Comparison of ENCODE assay signal across 9 mouse cellular contexts in the genomic region with DNA sequence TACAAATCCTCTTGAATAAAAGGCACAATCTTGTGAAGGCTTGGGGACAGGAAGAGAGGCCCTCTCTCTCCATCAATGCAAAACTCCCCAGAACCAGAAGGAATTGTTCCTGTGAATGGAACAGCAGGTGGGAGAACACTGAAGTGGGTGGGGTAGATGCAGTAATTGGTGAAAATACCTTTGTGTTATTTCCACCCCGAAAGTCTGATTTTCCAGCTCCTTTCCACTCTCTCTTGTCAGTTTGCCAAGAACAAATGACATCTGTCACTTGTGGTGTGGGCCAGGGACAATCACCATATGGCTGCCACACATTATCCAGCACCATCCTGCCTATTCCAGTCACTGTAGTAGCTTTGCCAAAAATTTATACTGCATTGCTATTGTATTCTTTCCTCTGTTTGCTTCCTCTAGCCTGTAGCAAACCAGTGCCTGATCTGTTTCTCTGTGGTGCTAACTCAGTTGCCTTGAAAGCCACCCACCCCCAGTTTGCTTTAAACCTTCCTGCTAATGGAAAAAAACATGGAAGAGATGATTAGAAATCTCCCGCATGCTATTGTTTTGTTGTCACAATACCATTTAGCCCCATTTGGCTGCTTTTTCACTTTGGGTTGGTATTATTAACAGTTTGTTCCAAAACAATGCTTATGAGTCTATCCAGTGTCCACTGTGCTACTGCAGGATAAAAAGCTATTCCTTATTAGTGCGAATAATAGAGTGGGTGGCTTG. TPM values are rescaled to one million over a fixed set of nuclear protein-coding genes. Genes with fewer than 3 reads are reported as not detected.
DNase-seq lines count a peak whose midpoint lies in the region; ATAC-seq and TF ChIP-seq lines count a peak whose summit lies in the region.
"Had no signal": no experiment of that assay in that cellular context is flagged by ENCODE, and none has a peak within 500 bp of the region (broad histone marks: within the 10 kb centered on the region; RNA-seq: fewer than 3 reads in every experiment).

No protein-coding gene starts in this region.

- intact Hi-C loops in heart, postnatal 25 days (cut with DNase I), result no loop called here

- in situ Hi-C loops in CH12.LX (cut with MboI; ENCODE audit: low pct_ligation_motif_present, low pct_unique_long_range_greater_than_20kb, low sequenced_read_pairs), result no loop called here

- ATAC-seq in heart, embryonic 12.5 days (ENCODE audit: insufficient number of reproducible peaks, low FRiP score), result no peak
- no peak for ATAC-seq in embryonic facial prominence, embryonic 13.5 days (ENCODE audit: insufficient number of reproducible peaks, insufficient read depth, low FRiP score, low TSS enrichment, low read depth)
- ATAC-seq in intestine, embryonic 14.5 days (replicated peaks; ENCODE audit: low FRiP score, low TSS enrichment, low read depth), result no peak
- ATAC-seq in midbrain, embryonic 11.5 days (ENCODE audit: low FRiP score), result peak; percentile 57; the same call in 1 of the 2 replicates
- ATAC-seq in granulocyte monocyte progenitor cell, adult 5-6 weeks (replicated peaks; ENCODE audit: poor library complexity, severe bottlenecking), result no peak

- no peak for TF ChIP-seq CTCF in CH12.LX (conservative IDR thresholded peaks at IDR 0.05 in 1 of 2, IDR thresholded peaks at IDR 0.05 in 1 of 2; ENCODE audit: low read depth in 2 of 2, low read length in 2 of 2)

- no peaks in the 10 kb centered on the region for H3K9me3 ChIP-seq in heart, embryonic 12.5 days (replicated peaks)
- H3K9me3 ChIP-seq in CH12.LX (replicated peaks; ENCODE audit: low read length), result no peaks in the 10 kb centered on the region
- H3K9me3 ChIP-seq in embryonic facial prominence, embryonic 13.5 days, result no peaks in the 10 kb centered on the region
- no peaks in the 10 kb centered on the region for H3K9me3 ChIP-seq in intestine, embryonic 14.5 days (ENCODE audit: control insufficient read depth, low read length)
- no peaks in the 10 kb centered on the region for H3K9me3 ChIP-seq in midbrain, embryonic 11.5 days (ENCODE audit: control insufficient read depth, low read length)
- H3K9me3 ChIP-seq: G1E had no signal

- no peak overlapping the region for H3K9ac ChIP-seq in heart, embryonic 12.5 days
- H3K9ac ChIP-seq in CH12.LX (ENCODE audit: insufficient read depth, low read depth), result peak overlapping the region; percentile 33; the same call in 1 of the 2 replicates
- H3K9ac ChIP-seq in embryonic facial prominence, embryonic 13.5 days, result no peak overlapping the region
- H3K9ac ChIP-seq in intestine, embryonic 14.5 days (ENCODE audit: low read length), result no peak overlapping the region
- H3K9ac ChIP-seq in midbrain, embryonic 11.5 days (ENCODE audit: low read length), result no peak overlapping the region

- H3K27ac ChIP-seq in heart, embryonic 12.5 days (ENCODE audit: poor library complexity, severe bottlenecking), result no peak overlapping the region
- H3K27ac ChIP-seq in CH12.LX (ENCODE audit: insufficient read depth, low read depth), result no peak overlapping the region
- H3K27ac ChIP-seq in embryonic facial prominence, embryonic 13.5 days, result no peak overlapping the region
- no peak overlapping the region for H3K27ac ChIP-seq in intestine, embryonic 14.5 days (ENCODE audit: low read depth)
- no peak overlapping the region for H3K27ac ChIP-seq in midbrain, embryonic 11.5 days (ENCODE audit: low read depth, low read length)

- H3K4me1 ChIP-seq in heart, embryonic 12.5 days (replicated peaks), result no peaks in the 10 kb centered on the region
- peaks cover 2 to 10% of the 10 kb centered on the region in 2 experiments; a peak in 2 of 4 replicates for H3K4me1 ChIP-seq in CH12.LX (ENCODE audit: control insufficient read depth in 1 of 2, insufficient read depth in 2 of 2)
- H3K4me1 ChIP-seq in embryonic facial prominence, embryonic 13.5 days, result no peaks in the 10 kb centered on the region
- H3K4me1 ChIP-seq in intestine, embryonic 14.5 days (replicated peaks; ENCODE audit: control insufficient read depth, insufficient read depth, low read length), result no peaks in the 10 kb centered on the region
- H3K4me1 ChIP-seq in midbrain, embryonic 11.5 days (ENCODE audit: control insufficient read depth, insufficient read depth, low read length), result no peaks in the 10 kb centered on the region

- no peak for TF ChIP-seq POLR2A in CH12.LX (IDR thresholded peaks at IDR 0.05; ENCODE audit: low read depth, low read length)

- peak overlapping the region; percentile 15; the same call in 1 of the 2 replicates for H3K4me3 ChIP-seq in heart, embryonic 12.5 days
- peak overlapping the region in 1 of 3 experiments; percentile 46 for H3K4me3 ChIP-seq in CH12.LX (replicated peaks in 1 of 3; ENCODE audit: low read depth in 2 of 3, low read length in 2 of 3, poor library complexity in 1 of 3)
- H3K4me3 ChIP-seq in embryonic facial prominence, embryonic 13.5 days, result peak overlapping the region; percentile 21; the same call in 1 of the 2 replicates
- peak overlapping the region; percentile 8; the same call in 1 of the 2 replicates for H3K4me3 ChIP-seq in intestine, embryonic 14.5 days (ENCODE audit: low read depth, low read length)
- no peak overlapping the region for H3K4me3 ChIP-seq in midbrain, embryonic 11.5 days (ENCODE audit: low read depth, low read length)

- H3K4me2 ChIP-seq in heart, embryonic 12.5 days, result peak overlapping the region; percentile 45; the same call in 1 of the 2 replicates
- peak overlapping the region; percentile 67 for H3K4me2 ChIP-seq in CH12.LX (ENCODE audit: insufficient read depth, low read depth, poor library complexity, severe bottlenecking)
- H3K4me2 ChIP-seq in embryonic facial prominence, embryonic 13.5 days, result peak overlapping the region; percentile 42
- peak overlapping the region; percentile 21; the same call in 1 of the 2 replicates for H3K4me2 ChIP-seq in intestine, embryonic 14.5 days (ENCODE audit: low read length)
- H3K4me2 ChIP-seq in midbrain, embryonic 11.5 days, result no peak overlapping the region; the same call in 1 of the 2 replicates

- DNase-seq in heart, postnatal 25 days (ENCODE audit: low spot score), result no peak
- no peak for DNase-seq in CH12.LX (ENCODE audit: extremely low read depth)
- no peak for DNase-seq in intestine, embryonic 14.5 days (ENCODE audit: low spot score)
- no peak for DNase-seq in midbrain, embryonic 11.5 days (ENCODE audit: low spot score, missing footprints)
- DNase-seq in adrenal gland, postnatal 14 days, result no peak

- no peaks in the 10 kb centered on the region for H3K79me2 ChIP-seq in CH12.LX (replicated peaks; ENCODE audit: control insufficient read depth, extremely low read depth, insufficient read depth, poor library complexity, severe bottlenecking)

- H3K27me3 ChIP-seq in heart, embryonic 12.5 days (replicated peaks), result no peaks in the 10 kb centered on the region
- no peaks in the 10 kb centered on the region for H3K27me3 ChIP-seq in CH12.LX (replicated peaks)
- no peaks in the 10 kb centered on the region for H3K27me3 ChIP-seq in embryonic facial prominence, embryonic 13.5 days
- no peaks in the 10 kb centered on the region for H3K27me3 ChIP-seq in intestine, embryonic 14.5 days (replicated peaks; ENCODE audit: control insufficient read depth, insufficient read depth, low read length)
- no peaks in the 10 kb centered on the region for H3K27me3 ChIP-seq in midbrain, embryonic 11.5 days (ENCODE audit: control insufficient read depth, insufficient read depth, low read length)

- no peak for TF ChIP-seq RAD21 in CH12.LX (IDR thresholded peaks at IDR 0.05; ENCODE audit: low read depth, low read length)

- no peak for TF ChIP-seq EP300 in CH12.LX (IDR thresholded peaks at IDR 0.05; ENCODE audit: low read length)

- H3K36me3 ChIP-seq in heart, embryonic 12.5 days, result no peaks in the 10 kb centered on the region
- no peaks in the 10 kb centered on the region for H3K36me3 ChIP-seq in CH12.LX (replicated peaks in 1 of 2; ENCODE audit: control insufficient read depth in 1 of 2, insufficient read depth in 1 of 2, low read length in 1 of 2)
- no peaks in the 10 kb centered on the region for H3K36me3 ChIP-seq in embryonic facial prominence, embryonic 13.5 days
- no peaks in the 10 kb centered on the region for H3K36me3 ChIP-seq in intestine, embryonic 14.5 days (ENCODE audit: control insufficient read depth, insufficient read depth, low read length)
- H3K36me3 ChIP-seq in midbrain, embryonic 11.5 days (ENCODE audit: control insufficient read depth, insufficient read depth, low read length), result no peaks in the 10 kb centered on the region
- H3K36me3 ChIP-seq: G1E had no signal

- dilution Hi-C loops in CH12.LX (cut with MboI; ENCODE audit: extremely low pct_ligation_motif_present, extremely low pct_unique_long_range_greater_than_20kb, low sequenced_read_pairs), result no loop called here

- 37% methylated on average over 3 of the region's 3 CpGs for WGBS in heart, embryonic 12.5 days
- 32% methylated on average over 3 of the region's 3 CpGs for WGBS in embryonic facial prominence, embryonic 13.5 days
- 43% methylated on average over 3 of the region's 3 CpGs for WGBS in intestine, embryonic 14.5 days
- 28% methylated on average over 3 of the region's 3 CpGs for WGBS in midbrain, embryonic 11.5 days

RNA-seq across cellular contexts. Expression of a gene that starts 37.9 kb away (rescaled TPM):
- polyA plus RNA-seq in heart, embryonic 12.5 days (2016; fragmentation: Nextera tagmentation; extraction: Ambion mirVana), result not detected in 2 replicates
- not detected for total RNA-seq in heart, postnatal 25 days (2021)
- total RNA-seq in CH12.LX (2012; rRNA removed) (not detected in 2 replicates), CH12.LX (2014; rRNA removed) (not detected in 2 replicates)
- not detected in 2 replicates for polyA plus RNA-seq in CH12.LX (2012; ENCODE audit: insufficient read length, low read depth)
- polyA plus RNA-seq in embryonic facial prominence, embryonic 13.5 days (2015; fragmentation: Nextera tagmentation; extraction: Ambion mirVana), result 0.87 and 0.96 TPM in 2 replicates
- polyA plus RNA-seq in intestine, embryonic 14.5 days (2014; fragmentation: Nextera tagmentation; extraction: Ambion mirVana), result 0.31 and 0.35 TPM in 2 replicates
- 0.69 and 0.81 TPM in 2 replicates for polyA plus RNA-seq in midbrain, embryonic 11.5 days (2014; fragmentation: Nextera tagmentation; extraction: Ambion mirVana)
- not detected in 2 replicates for total RNA-seq in granulocyte monocyte progenitor cell, adult 5-6 weeks (2014; fragmentation: Nextera tagmentation)
- total RNA-seq in granulocyte monocyte progenitor cell, adult 5-6 weeks (2017), result not detected in 2 replicates
- total RNA-seq in adrenal gland, postnatal 14 days (2021), result 0.67 and 1.5 TPM in 2 replicates
- total RNA-seq: G1E had no signal
- polyA plus RNA-seq: G1E had no signal

RNA-seq across cellular contexts. Expression of a gene that starts 50.7 kb away (rescaled TPM):
- polyA plus RNA-seq in heart, embryonic 12.5 days (2016; fragmentation: Nextera tagmentation; extraction: Ambion mirVana), result not detected in 2 replicates
- not detected for total RNA-seq in heart, postnatal 25 days (2021)
- total RNA-seq in CH12.LX (2012; rRNA removed) (not detected in 2 replicates), CH12.LX (2014; rRNA removed) (not detected in 2 replicates)
- polyA plus RNA-seq in CH12.LX (2012; ENCODE audit: insufficient read length, low read depth), result not detected in 2 replicates
- polyA plus RNA-seq in embryonic facial prominence, embryonic 13.5 days (2015; fragmentation: Nextera tagmentation; extraction: Ambion mirVana), result not detected in 2 replicates
- polyA plus RNA-seq in intestine, embryonic 14.5 days (2014; fragmentation: Nextera tagmentation; extraction: Ambion mirVana), result not detected in 2 replicates
- polyA plus RNA-seq in midbrain, embryonic 11.5 days (2014; fragmentation: Nextera tagmentation; extraction: Ambion mirVana), result not detected in 2 replicates
- not detected in 2 replicates for total RNA-seq in granulocyte monocyte progenitor cell, adult 5-6 weeks (2014; fragmentation: Nextera tagmentation)
- not detected in 2 replicates for total RNA-seq in granulocyte monocyte progenitor cell, adult 5-6 weeks (2017)
- not detected in 2 replicates for total RNA-seq in adrenal gland, postnatal 14 days (2021)
- total RNA-seq: G1E had no signal
- polyA plus RNA-seq: G1E had no signal
